Mouse (Mus musculus) lung, adult 2 months (tissue): ENCODE measurements around the gene Nrf1.

Source experiments
- CTCF ChIP-seq: fragments of 200-500 bp; IDR thresholded peaks from 2 replicates; pipeline ENCODE4 v1.5.1; 2011; ENCODE audit warnings: mild to moderate bottlenecking, low read length, control low read depth; ENCODE audit not compliant: insufficient read depth
- POLR2A ChIP-seq: fragments of 200-500 bp; IDR thresholded peaks from 2 replicates; pipeline ENCODE4 v1.6.1; 2011; ENCODE audit warnings: low read depth, mild to moderate bottlenecking, control low read depth, low read length, borderline replicate concordance; ENCODE audit errors: extremely low read depth

GRCm38 (mm10) chr6:30066746-30067145, 19.0 kb downstream of the Nrf1 start:
- TF ChIP-seq POLR2A (no peak), CTCF (no peak)
